In the genomic region with DNA sequence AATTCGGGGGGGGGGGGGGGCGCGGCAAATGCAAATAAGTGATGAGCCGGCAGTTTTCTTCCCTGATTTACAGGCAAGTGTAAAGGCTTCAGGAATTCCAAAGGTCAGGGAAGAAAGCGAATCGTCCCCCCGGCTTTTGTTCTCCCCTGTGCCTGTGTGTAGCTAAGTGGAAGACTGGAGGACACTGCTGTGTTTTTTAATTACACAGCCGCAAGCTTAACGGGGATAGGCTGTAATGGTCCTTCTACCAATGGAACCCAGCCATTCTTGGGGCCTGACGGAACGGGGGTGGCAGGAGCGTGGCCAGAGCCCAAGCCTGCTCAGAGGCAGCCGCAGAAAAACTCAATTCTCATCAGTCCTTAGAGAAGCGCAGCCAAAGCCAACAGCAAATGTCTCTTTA, we compare ENCODE assay signal across 8 mouse cellular contexts. TPM values are rescaled to one million over a fixed set of nuclear protein-coding genes. Genes with fewer than 3 reads are reported as not detected.
DNase-seq lines count a peak whose midpoint lies in the region; ATAC-seq and TF ChIP-seq lines count a peak whose summit lies in the region.

No protein-coding gene starts in this region.

- DNase-seq in heart, adult 18-20 months: no peak
- DNase-seq in ES-CJ7 (ENCODE audit: low read depth, low spot score) (peak; percentile 52), adipocyte (ENCODE audit: low spot score) (no peak)
- no peak for DNase-seq in kidney, postnatal 0 days (ENCODE audit: low spot score)
- DNase-seq in adrenal gland, adult 2 months: no peak

- WGBS in heart, embryonic 11.5 days (ENCODE audit: insufficient replicate concordance): 21% methylated on average over 14 of the region's 14 CpGs
- 4% methylated on average over 14 of the region's 14 CpGs for WGBS in embryonic facial prominence, embryonic 13.5 days
- 9% methylated on average over 14 of the region's 14 CpGs for WGBS in kidney, postnatal 0 days
- WGBS in midbrain, embryonic 16.5 days: 1% methylated on average over 12 of the region's 14 CpGs

- H3K4me2 ChIP-seq in heart, embryonic 11.5 days: peak overlapping the region; percentile 98
- H3K4me2 ChIP-seq in embryonic facial prominence, embryonic 13.5 days: peak overlapping the region; percentile 98
- peak overlapping the region; percentile 90 for H3K4me2 ChIP-seq in kidney, postnatal 0 days (ENCODE audit: low read length)
- H3K4me2 ChIP-seq in midbrain, embryonic 16.5 days (ENCODE audit: low read length): peak overlapping the region; percentile 76

- peaks cover 9% of the 10 kb centered on the region for H3K4me1 ChIP-seq in heart, embryonic 11.5 days (ENCODE audit: control insufficient read depth, insufficient read depth, low read length)
- H3K4me1 ChIP-seq in embryonic facial prominence, embryonic 13.5 days: peaks cover 21% of the 10 kb centered on the region
- peaks cover 4% of the 10 kb centered on the region; the same call in 1 of the 2 replicates for H3K4me1 ChIP-seq in kidney, postnatal 0 days (replicated peaks; ENCODE audit: insufficient read depth, low read length)
- H3K4me1 ChIP-seq in midbrain, embryonic 16.5 days (ENCODE audit: control insufficient read depth, insufficient read depth, low read length): peaks cover 43% of the 10 kb centered on the region

- peaks cover 56% of the 10 kb centered on the region for H3K27me3 ChIP-seq in heart, embryonic 11.5 days (ENCODE audit: control insufficient read depth, insufficient read depth, low read length)
- peaks cover 43% of the 10 kb centered on the region for H3K27me3 ChIP-seq in embryonic facial prominence, embryonic 13.5 days
- H3K27me3 ChIP-seq in kidney, postnatal 0 days (ENCODE audit: insufficient read depth, low read length): no peaks in the 10 kb centered on the region
- H3K27me3 ChIP-seq in midbrain, embryonic 16.5 days (ENCODE audit: control insufficient read depth, insufficient read depth, low read depth, low read length): no peaks in the 10 kb centered on the region

- H3K4me3 ChIP-seq in heart, embryonic 11.5 days (ENCODE audit: low read depth, low read length): peak overlapping the region; percentile 3; the same call in 1 of the 2 replicates
- H3K4me3 ChIP-seq in embryonic facial prominence, embryonic 13.5 days: peak overlapping the region; percentile 68
- H3K4me3 ChIP-seq in kidney, postnatal 0 days (replicated peaks; ENCODE audit: low read depth, low read length): peak overlapping the region; percentile 80
- H3K4me3 ChIP-seq in midbrain, embryonic 16.5 days (ENCODE audit: low read depth, low read length): peak overlapping the region; percentile 80

- no peak overlapping the region for H3K9ac ChIP-seq in heart, embryonic 11.5 days (ENCODE audit: low read depth, low read length)
- no peak overlapping the region for H3K9ac ChIP-seq in embryonic facial prominence, embryonic 13.5 days
- 0 out of 2 replicates have a peak overlapping the region, but pooled peaks have one; percentile 4 for H3K9ac ChIP-seq in kidney, postnatal 0 days (ENCODE audit: low read depth, low read length)
- peak overlapping the region; percentile 58 for H3K9ac ChIP-seq in midbrain, embryonic 16.5 days (ENCODE audit: low read depth, low read length)

- no peaks in the 10 kb centered on the region for H3K36me3 ChIP-seq in heart, embryonic 11.5 days (ENCODE audit: control insufficient read depth, insufficient read depth, low read length)
- no peaks in the 10 kb centered on the region for H3K36me3 ChIP-seq in embryonic facial prominence, embryonic 13.5 days
- 0 out of 2 replicates have a peak, but pooled peaks cover 2% of the 10 kb centered on the region for H3K36me3 ChIP-seq in kidney, postnatal 0 days (ENCODE audit: insufficient read depth, low read length)
- H3K36me3 ChIP-seq in midbrain, embryonic 16.5 days (ENCODE audit: control insufficient read depth, insufficient read depth, low read length): 0 out of 2 replicates have a peak, but pooled peaks cover under 1% of the 10 kb centered on the region

- ATAC-seq in heart, embryonic 11.5 days (replicated peaks; ENCODE audit: insufficient number of reproducible peaks, low FRiP score, low TSS enrichment): no peak
- no peak for ATAC-seq in embryonic facial prominence, embryonic 13.5 days (ENCODE audit: insufficient number of reproducible peaks, insufficient read depth, low FRiP score, low TSS enrichment, low read depth)
- no peak for ATAC-seq in kidney, postnatal 0 days (replicated peaks; ENCODE audit: low FRiP score, low read depth)
- no peak for ATAC-seq in midbrain, embryonic 16.5 days

- H3K9me3 ChIP-seq in heart, embryonic 11.5 days (replicated peaks; ENCODE audit: control insufficient read depth, low read length): no peaks in the 10 kb centered on the region
- H3K9me3 ChIP-seq in embryonic facial prominence, embryonic 13.5 days: no peaks in the 10 kb centered on the region
- no peaks in the 10 kb centered on the region for H3K9me3 ChIP-seq in kidney, postnatal 0 days (replicated peaks; ENCODE audit: low read length)
- no peaks in the 10 kb centered on the region for H3K9me3 ChIP-seq in midbrain, embryonic 16.5 days (replicated peaks; ENCODE audit: control insufficient read depth, low read length, poor library complexity, severe bottlenecking)

- no peak overlapping the region for H3K27ac ChIP-seq in heart, embryonic 11.5 days (ENCODE audit: low read depth, low read length)
- H3K27ac ChIP-seq in embryonic facial prominence, embryonic 13.5 days: no peak overlapping the region
- peak overlapping the region; percentile 67 for H3K27ac ChIP-seq in kidney, postnatal 0 days
- no peak overlapping the region for H3K27ac ChIP-seq in midbrain, embryonic 16.5 days (ENCODE audit: low read length)

- TF ChIP-seq CTCF in kidney, postnatal 0 days (IDR thresholded peaks at IDR 0.05; ENCODE audit: low read depth): no peak

RNA-seq across cellular contexts. Expression of a gene that starts 1.9 kb away (rescaled TPM):
- 2.0 and 3.1 TPM in 2 replicates for polyA plus RNA-seq in heart, embryonic 11.5 days (2014; fragmentation: Nextera tagmentation; extraction: Ambion mirVana)
- total RNA-seq in heart, adult 18-20 months (2021): 1 to 10 TPM; 3.6 to 4.0 TPM
- polyA plus RNA-seq in embryonic facial prominence, embryonic 13.5 days (2015; fragmentation: Nextera tagmentation; extraction: Ambion mirVana): 4.5 and 5.5 TPM in 2 replicates
- polyA plus RNA-seq in kidney, postnatal 0 days (2015; fragmentation: Nextera tagmentation; extraction: Ambion mirVana): 7.6 and 7.8 TPM in 2 replicates
- polyA plus RNA-seq in midbrain, embryonic 16.5 days (2015; fragmentation: Nextera tagmentation; extraction: Ambion mirVana): 12.0 and 12.5 TPM in 2 replicates
- 1 to 10 TPM; 1.8 to 2.2 TPM for total RNA-seq in adrenal gland, adult 2 months (2021)
- 1.3 and 1.5 TPM in 2 replicates for polyA plus RNA-seq in adrenal gland, adult 2 months (2012; rRNA removed)

RNA-seq across cellular contexts. Expression of a gene that starts 56.6 kb away (rescaled TPM):
- 36.2 and 39.1 TPM in 2 replicates for polyA plus RNA-seq in heart, embryonic 11.5 days (2014; fragmentation: Nextera tagmentation; extraction: Ambion mirVana)
- 10 to 100 TPM; 21.1 to 23.0 TPM for total RNA-seq in heart, adult 18-20 months (2021)
- polyA plus RNA-seq in embryonic facial prominence, embryonic 13.5 days (2015; fragmentation: Nextera tagmentation; extraction: Ambion mirVana): 42.5 and 44.3 TPM in 2 replicates
- polyA plus RNA-seq in kidney, postnatal 0 days (2015; fragmentation: Nextera tagmentation; extraction: Ambion mirVana): 27.7 and 31.1 TPM in 2 replicates
- 22.8 and 24.4 TPM in 2 replicates for polyA plus RNA-seq in midbrain, embryonic 16.5 days (2015; fragmentation: Nextera tagmentation; extraction: Ambion mirVana)
- total RNA-seq in adrenal gland, adult 2 months (2021): 10 to 100 TPM; 42.6 to 74.8 TPM
- polyA plus RNA-seq in adrenal gland, adult 2 months (2012; rRNA removed): 13.6 and 14.6 TPM in 2 replicates

Comparison
In these comparisons a context has a peak if more than half of its experiments do, and no peak if none do; other contexts are left out.
1. H3K4me3 ChIP-seq: peak in every context shown above with its lines; median percentile 80 in kidney, postnatal 0 days; 80 in midbrain, embryonic 16.5 days; 68 in embryonic facial prominence, embryonic 13.5 days; 3 in heart, embryonic 11.5 days.
2. H3K9ac ChIP-seq: peak in kidney, postnatal 0 days (single experiment) and midbrain, embryonic 16.5 days (single experiment); none in heart, embryonic 11.5 days (single experiment) and embryonic facial prominence, embryonic 13.5 days (single experiment).
3. Peak in every context shown above with its lines, with median percentiles within 50 percentile points of each other: H3K4me2 ChIP-seq.